ENCODE assay signal across 7 mouse cellular contexts in genomic region chr16:58512181-58512761, GRCm38 (mm10). TPM values are rescaled to one million over a fixed set of nuclear protein-coding genes. Genes with fewer than 3 reads are reported as not detected.
DNase-seq lines count a peak whose midpoint lies in the region; ATAC-seq and TF ChIP-seq lines count a peak whose summit lies in the region.

No protein-coding gene starts in this region.

- no peaks in the 10 kb centered on the region for H3K27me3 ChIP-seq in C2C12 (ENCODE audit: control insufficient read depth, insufficient read depth, insufficient read length)
- H3K27me3 ChIP-seq in heart, embryonic 13.5 days (replicated peaks) = no peaks in the 10 kb centered on the region
- H3K27me3 ChIP-seq in kidney, postnatal 0 days (ENCODE audit: insufficient read depth, low read length) = no peaks in the 10 kb centered on the region
- no peaks in the 10 kb centered on the region for H3K27me3 ChIP-seq in midbrain, postnatal 0 days (ENCODE audit: insufficient read depth, low read length)

- no peaks in the 10 kb centered on the region for H3K79me2 ChIP-seq in C2C12 (ENCODE audit: control insufficient read depth, insufficient read depth)

- no peaks in the 10 kb centered on the region for H3K9me3 ChIP-seq in heart, embryonic 13.5 days
- H3K9me3 ChIP-seq in kidney, postnatal 0 days (replicated peaks; ENCODE audit: low read length) = no peaks in the 10 kb centered on the region
- no peaks in the 10 kb centered on the region for H3K9me3 ChIP-seq in midbrain, postnatal 0 days (ENCODE audit: low read length)

- H3K4me2 ChIP-seq in heart, embryonic 13.5 days = peak overlapping the region; percentile 56
- peak overlapping the region; percentile 37 for H3K4me2 ChIP-seq in kidney, postnatal 0 days (ENCODE audit: low read length)
- no peak overlapping the region for H3K4me2 ChIP-seq in midbrain, postnatal 0 days (ENCODE audit: low read depth, low read length, poor library complexity, severe bottlenecking)

- TF ChIP-seq CTCF in C2C12 (IDR thresholded peaks at IDR 0.05; ENCODE audit: control insufficient read depth, insufficient read depth, insufficient read length) = no peak
- no peak for TF ChIP-seq CTCF in kidney, postnatal 0 days (IDR thresholded peaks at IDR 0.05; ENCODE audit: low read depth)
- no peak for TF ChIP-seq CTCF in midbrain, postnatal 0 days (IDR thresholded peaks at IDR 0.05)

- H3ac ChIP-seq in C2C12 (ENCODE audit: control insufficient read depth, insufficient read length, low read depth) = no peak overlapping the region

- no peaks in the 10 kb centered on the region for H3K36me3 ChIP-seq in C2C12 (ENCODE audit: control insufficient read depth, insufficient read depth)
- H3K36me3 ChIP-seq in heart, embryonic 13.5 days = peaks cover 1% of the 10 kb centered on the region; the same call in 1 of the 2 replicates
- no peaks in the 10 kb centered on the region for H3K36me3 ChIP-seq in kidney, postnatal 0 days (ENCODE audit: insufficient read depth, low read length)
- no peaks in the 10 kb centered on the region for H3K36me3 ChIP-seq in midbrain, postnatal 0 days (ENCODE audit: insufficient read depth, low read length)

- H3K9ac ChIP-seq in heart, embryonic 13.5 days = no peak overlapping the region; the same call in 1 of the 2 replicates
- H3K9ac ChIP-seq in kidney, postnatal 0 days (ENCODE audit: low read depth, low read length) = 0 out of 2 replicates have a peak overlapping the region, but pooled peaks have one; percentile 6
- no peak overlapping the region for H3K9ac ChIP-seq in midbrain, postnatal 0 days (replicated peaks; ENCODE audit: low read length, poor library complexity, severe bottlenecking)

- DNase-seq in ZHBTc4 (ENCODE audit: low read depth, low spot score) = peak; percentile 16
- DNase-seq in kidney, postnatal 0 days (ENCODE audit: low spot score) = peak; percentile 77
- DNase-seq in midbrain, postnatal 0 days (ENCODE audit: low spot score) = peak; percentile 65
- DNase-seq in right cerebral cortex, postnatal 14 days = no peak
- DNase-seq in urinary bladder, adult 2 months (ENCODE audit: low spot score) = no peak

- no peaks in the 10 kb centered on the region for H3K79me3 ChIP-seq in C2C12 (ENCODE audit: low read depth)

- peak; percentile 25; the same call in 1 of the 2 replicates for ATAC-seq in heart, embryonic 13.5 days (ENCODE audit: extremely low read depth, insufficient number of reproducible peaks, low FRiP score, low TSS enrichment)
- peak; percentile 72 for ATAC-seq in kidney, postnatal 0 days (replicated peaks; ENCODE audit: low FRiP score, low read depth)
- ATAC-seq in midbrain, postnatal 0 days (ENCODE audit: low FRiP score) = no peak

- peak overlapping the region; percentile 88 for H3K27ac ChIP-seq in heart, embryonic 13.5 days (replicated peaks)
- peak overlapping the region; percentile 69 for H3K27ac ChIP-seq in kidney, postnatal 0 days
- 0 out of 2 replicates have a peak overlapping the region, but pooled peaks have one; percentile 7 for H3K27ac ChIP-seq in midbrain, postnatal 0 days (ENCODE audit: low read depth, low read length)

- WGBS in heart, embryonic 13.5 days = 19% methylated on average over 9 of the region's 9 CpGs
- WGBS in kidney, postnatal 0 days = 9% methylated on average over 9 of the region's 9 CpGs
- 29% methylated on average over 9 of the region's 9 CpGs for WGBS in midbrain, postnatal 0 days

- peaks cover 67% of the 10 kb centered on the region for H3K4me1 ChIP-seq in heart, embryonic 13.5 days
- peaks cover 28% of the 10 kb centered on the region for H3K4me1 ChIP-seq in kidney, postnatal 0 days (replicated peaks; ENCODE audit: insufficient read depth, low read length)
- H3K4me1 ChIP-seq in midbrain, postnatal 0 days (ENCODE audit: insufficient read depth, low read length) = peaks cover 1% of the 10 kb centered on the region; the same call in 1 of the 2 replicates

- H3K4me3 ChIP-seq in C2C12 (ENCODE audit: insufficient read depth, poor library complexity, severe bottlenecking) = no peak overlapping the region
- peak overlapping the region; percentile 22 for H3K4me3 ChIP-seq in heart, embryonic 13.5 days
- no peak overlapping the region for H3K4me3 ChIP-seq in kidney, postnatal 0 days (replicated peaks; ENCODE audit: low read depth, low read length)
- no peak overlapping the region for H3K4me3 ChIP-seq in midbrain, postnatal 0 days (ENCODE audit: low read depth, low read length)

TF ChIP-seq in C2C12, 6 proteins besides CTCF, POLR2A, EP300 and RAD21:
- TF ChIP-seq USF1 (IDR thresholded peaks at IDR 0.05; ENCODE audit: low read depth) (peak; percentile 19), FOSL1 (IDR thresholded peaks at IDR 0.05; ENCODE audit: insufficient read depth, low read length, poor library complexity, severe bottlenecking) (no peak), MYOG (IDR thresholded peaks at IDR 0.05; ENCODE audit: control insufficient read depth, extremely low read depth, insufficient read length) (no peak)

RNA-seq across cellular contexts. Expression of gene St3gal6, which starts 11.8 kb away (rescaled TPM):
- 0.34 TPM for polyA plus RNA-seq in C2C12 (2012; fragmentation: generic; extraction: Trizol)
- polyA plus RNA-seq in heart, embryonic 13.5 days (2015; fragmentation: Nextera tagmentation; extraction: Ambion mirVana) = 13.8 and 16.0 TPM in 2 replicates
- 93.6 and 93.8 TPM in 2 replicates for polyA plus RNA-seq in kidney, postnatal 0 days (2015; fragmentation: Nextera tagmentation; extraction: Ambion mirVana)
- 3.8 and 6.5 TPM in 2 replicates for total RNA-seq in midbrain, postnatal 0 days (2014; rRNA removed)
- 14.9 and 18.0 TPM in 2 replicates for polyA plus RNA-seq in midbrain, postnatal 0 days (2015; fragmentation: Nextera tagmentation; extraction: Ambion mirVana)
- 14.3 and 16.2 TPM in 2 replicates for polyA plus RNA-seq in urinary bladder, adult 2 months (2012; rRNA removed)

Comparison
In these comparisons a context has a peak if more than half of its experiments do, and no peak if none do; other contexts are left out.
1. DNase-seq: peak in ZHBTc4 (single experiment), kidney, postnatal 0 days (single experiment) and midbrain, postnatal 0 days (single experiment); none in right cerebral cortex, postnatal 14 days (single experiment) and urinary bladder, adult 2 months (single experiment).
2. H3K27ac ChIP-seq: peak in every context shown above with its lines; median percentile 88 in heart, embryonic 13.5 days; 69 in kidney, postnatal 0 days; 7 in midbrain, postnatal 0 days.
3. RNA of gene St3gal6, which starts 11.8 kb away (polyA plus RNA-seq): 93.6 to 93.8 TPM in kidney, postnatal 0 days, 14.9 to 18.0 TPM in midbrain, postnatal 0 days, 14.3 to 16.2 TPM in urinary bladder, adult 2 months and 13.8 to 16.0 TPM in heart, embryonic 13.5 days; 0.34 TPM in C2C12 (single experiment); every median in the first group is over 10 times any median in the second.